Mouse (Mus musculus): ENCODE results near the gene Wdr45b. TPM values are rescaled to one million over a fixed set of nuclear protein-coding genes. Genes with fewer than 3 reads are reported as not detected.
"Not testable (repeated sequence)": the region's sequence is repeated elsewhere in the genome, so short reads cannot be mapped to it uniquely, and the experiment has no call there.

Wdr45b gene
- polyA plus RNA-seq, 1 experiment from 2014 or later, result 98.5 TPM

DNA sequence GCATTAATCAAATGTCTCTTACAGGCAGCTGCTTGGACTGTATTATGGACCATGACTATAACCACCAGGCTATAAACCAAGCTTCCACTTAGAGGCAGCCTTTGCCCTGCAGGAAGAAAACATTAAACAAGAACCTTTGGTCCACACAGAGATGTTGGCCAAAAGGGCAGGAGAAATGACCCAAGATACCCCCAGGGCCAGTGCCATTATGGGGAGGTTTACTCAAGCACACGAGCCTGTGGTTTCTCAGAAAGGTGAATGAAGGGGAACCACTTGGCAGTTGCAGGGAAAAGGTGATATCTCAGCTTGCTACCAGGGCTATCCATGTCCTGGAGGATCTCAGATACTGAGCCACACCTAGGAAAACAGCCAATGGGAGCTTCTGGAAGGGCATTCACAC lies 28.2 kb downstream of the Wdr45b start:
- WGBS, result 69% methylated on average over 1 of the region's 1 CpGs
- peaks cover 57% of the 10 kb centered on the region for H3K36me3 ChIP-seq
- H3K4me1 ChIP-seq, result no peaks in the 10 kb centered on the region
- H3K9ac ChIP-seq, result no peak overlapping the region
- no peak for ATAC-seq (ENCODE audit: borderline replicate concordance, extremely low read depth, low FRiP score, low TSS enrichment)
- no peaks in the 10 kb centered on the region for H3K27me3 ChIP-seq
- H3K4me2 ChIP-seq, result no peak overlapping the region
- no peak overlapping the region for H3K4me3 ChIP-seq
- no peaks in the 10 kb centered on the region; the same call in 1 of the 2 replicates for H3K9me3 ChIP-seq
- H3K27ac ChIP-seq, result no peak overlapping the region

DNA sequence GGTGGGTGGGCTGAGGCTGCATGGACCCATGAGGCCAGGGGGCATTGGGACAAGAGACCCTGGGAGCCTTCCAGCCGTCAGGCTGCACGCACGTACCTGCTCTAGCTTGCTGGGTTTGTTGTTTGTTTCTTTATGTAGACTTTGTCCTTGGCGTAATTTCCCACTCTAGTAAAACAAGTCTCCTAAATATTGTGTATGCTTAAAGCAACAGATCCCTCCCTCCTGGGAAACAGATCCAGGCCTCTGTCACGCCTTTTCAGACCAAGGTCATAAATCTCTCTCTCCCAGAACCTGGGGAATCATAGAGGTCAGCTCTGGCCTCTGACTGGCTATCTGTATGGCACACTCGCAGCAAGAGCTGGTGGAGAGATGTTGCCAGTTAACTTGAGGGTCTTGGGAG lies 46.5 kb downstream of the Wdr45b start:
- H3K4me3 ChIP-seq; ATAC-seq (ENCODE audit: borderline replicate concordance, extremely low read depth, low FRiP score, low TSS enrichment); H3K9ac ChIP-seq; H3K4me2 ChIP-seq; H3K27me3 ChIP-seq; H3K27ac ChIP-seq; H3K4me1 ChIP-seq; H3K9me3 ChIP-seq: not testable (repeated sequence)
- peaks cover 63% of the 10 kb centered on the region for H3K36me3 ChIP-seq
- WGBS, result 86% methylated on average over 6 of the region's 6 CpGs

- Histone ChIP-seq H3K4me1 (no peaks in the 10 kb centered on the region), H3K27ac (no peak overlapping the region), H3K36me3 (peaks cover 73% of the 10 kb centered on the region), H3K4me3 (no peak overlapping the region), H3K27me3 (no peaks in the 10 kb centered on the region), H3K9me3 (0 out of 2 replicates have a peak, but pooled peaks cover 3% of the 10 kb centered on the region), H3K4me2 (no peak overlapping the region), H3K9ac (no peak overlapping the region)
- 96% methylated on average over 8 of the region's 8 CpGs for WGBS
- no peak for ATAC-seq (ENCODE audit: borderline replicate concordance, extremely low read depth, low FRiP score, low TSS enrichment)
Measured at GRCm38 (mm10) chr11:121306608-121307007, 47.6 kb downstream of the Wdr45b start.

- no peak overlapping the region for H3K4me3 ChIP-seq
- H3K36me3 ChIP-seq, result peaks cover 79% of the 10 kb centered on the region
- no peak overlapping the region for H3K4me2 ChIP-seq
- ATAC-seq (ENCODE audit: borderline replicate concordance, extremely low read depth, low FRiP score, low TSS enrichment), result no peak
- H3K9ac ChIP-seq, result no peak overlapping the region
- no peaks in the 10 kb centered on the region for H3K27me3 ChIP-seq
- H3K4me1 ChIP-seq, result no peaks in the 10 kb centered on the region
- WGBS, result 91% methylated on average over 6 of the region's 6 CpGs
- H3K27ac ChIP-seq, result no peak overlapping the region
- H3K9me3 ChIP-seq, result 0 out of 2 replicates have a peak, but pooled peaks cover under 1% of the 10 kb centered on the region
Measured at GRCm38 (mm10) chr11:121305371-121305770, 48.9 kb downstream of the Wdr45b start.

- Histone ChIP-seq H3K36me3 (peaks cover 83% of the 10 kb centered on the region), H3K9me3 (no peaks in the 10 kb centered on the region), H3K27me3 (no peaks in the 10 kb centered on the region), H3K9ac (no peak overlapping the region), H3K4me1 (no peaks in the 10 kb centered on the region), H3K4me2 (no peak overlapping the region), H3K4me3 (no peak overlapping the region), H3K27ac (no peak overlapping the region)
- WGBS, result 90% methylated on average over 9 of the region's 9 CpGs
- no peak for ATAC-seq (ENCODE audit: borderline replicate concordance, extremely low read depth, low FRiP score, low TSS enrichment)
Measured at GRCm38 (mm10) chr11:121300265-121300664, 54.0 kb downstream of the Wdr45b start.

GRCm38 (mm10) chr11:121298493-121298892 lies 55.8 kb downstream of the Wdr45b start:
- H3K4me2 ChIP-seq, result no peak overlapping the region
- no peaks in the 10 kb centered on the region for H3K27me3 ChIP-seq
- no peak overlapping the region for H3K4me3 ChIP-seq
- H3K27ac ChIP-seq, result no peak overlapping the region
- ATAC-seq (ENCODE audit: borderline replicate concordance, extremely low read depth, low FRiP score, low TSS enrichment), result no peak
- H3K9ac ChIP-seq, result no peak overlapping the region
- no peaks in the 10 kb centered on the region for H3K4me1 ChIP-seq
- peaks cover 78% of the 10 kb centered on the region for H3K36me3 ChIP-seq
- H3K9me3 ChIP-seq, result no peaks in the 10 kb centered on the region
- 87% methylated on average over 8 of the region's 8 CpGs for WGBS

DNA sequence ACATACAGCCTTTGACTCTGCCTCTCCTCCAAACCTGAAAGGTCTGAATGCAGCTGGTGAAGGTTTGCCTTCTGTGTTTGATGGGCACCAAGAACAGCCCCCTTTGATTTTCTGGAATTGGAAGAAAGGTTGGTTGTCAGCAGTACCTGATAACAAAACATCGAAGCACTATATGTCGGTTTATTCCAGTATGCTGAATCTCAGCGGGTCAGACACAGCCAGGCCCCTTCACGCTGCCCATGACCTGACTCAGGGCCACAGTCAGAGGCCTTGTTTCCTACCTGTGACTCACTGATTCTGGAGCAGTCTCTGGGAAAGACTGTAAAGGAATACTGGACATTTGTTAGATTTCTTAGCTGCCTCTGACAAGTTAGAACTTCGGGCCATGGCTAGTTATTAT lies 59.5 kb downstream of the Wdr45b start:
- 94% methylated on average over 5 of the region's 5 CpGs for WGBS
- Histone ChIP-seq H3K4me3 (no peak overlapping the region), H3K27ac (no peak overlapping the region), H3K9me3 (no peaks in the 10 kb centered on the region), H3K4me2 (no peak overlapping the region), H3K36me3 (peaks cover 77% of the 10 kb centered on the region), H3K9ac (no peak overlapping the region), H3K4me1 (no peaks in the 10 kb centered on the region), H3K27me3 (no peaks in the 10 kb centered on the region)
- ATAC-seq (ENCODE audit: borderline replicate concordance, extremely low read depth, low FRiP score, low TSS enrichment), result no peak

DNA sequence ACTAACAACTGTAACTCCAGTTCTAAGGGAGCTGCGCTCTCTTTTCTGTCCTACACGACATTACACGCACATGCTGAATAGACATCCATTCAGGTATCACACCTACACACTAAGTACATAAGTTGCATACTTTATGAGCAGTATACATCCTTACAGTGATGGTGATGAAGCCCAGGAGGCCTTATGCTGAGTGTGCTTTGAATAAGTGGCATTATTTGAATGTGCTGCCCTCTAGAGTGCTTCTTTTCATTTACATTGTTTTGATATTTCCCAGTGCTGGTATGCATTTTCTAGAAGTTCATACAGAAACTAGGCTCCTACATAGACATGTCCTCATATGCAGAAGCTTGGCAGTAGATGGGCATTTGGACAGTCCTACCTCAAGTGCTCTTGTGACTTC lies 64.4 kb downstream of the Wdr45b start:
- no peak overlapping the region for H3K9ac ChIP-seq
- no peaks in the 10 kb centered on the region for H3K9me3 ChIP-seq
- ATAC-seq (ENCODE audit: borderline replicate concordance, extremely low read depth, low FRiP score, low TSS enrichment), result no peak
- H3K27me3 ChIP-seq, result no peaks in the 10 kb centered on the region
- H3K27ac ChIP-seq, result no peak overlapping the region
- 88% methylated on average over 3 of the region's 3 CpGs for WGBS
- peaks cover 82% of the 10 kb centered on the region for H3K36me3 ChIP-seq
- H3K4me1 ChIP-seq, result no peaks in the 10 kb centered on the region
- no peak overlapping the region for H3K4me2 ChIP-seq
- H3K4me3 ChIP-seq, result no peak overlapping the region

- Histone ChIP-seq H3K27ac (no peak overlapping the region), H3K4me1 (no peaks in the 10 kb centered on the region), H3K4me3 (no peak overlapping the region), H3K9ac (no peak overlapping the region), H3K4me2 (no peak overlapping the region), H3K27me3 (no peaks in the 10 kb centered on the region), H3K36me3 (peaks cover 27% of the 10 kb centered on the region), H3K9me3 (no peaks in the 10 kb centered on the region)
- WGBS, result 56% methylated on average over 6 of the region's 6 CpGs
- no peak for ATAC-seq (ENCODE audit: borderline replicate concordance, extremely low read depth, low FRiP score, low TSS enrichment)
Measured at GRCm38 (mm10) chr11:121282911-121283310, 71.3 kb downstream of the Wdr45b start.

- Histone ChIP-seq H3K4me2 (no peak overlapping the region), H3K9me3 (no peaks in the 10 kb centered on the region), H3K27me3 (no peaks in the 10 kb centered on the region), H3K4me1 (no peaks in the 10 kb centered on the region), H3K9ac (no peak overlapping the region), H3K27ac (no peak overlapping the region), H3K4me3 (no peak overlapping the region), H3K36me3 (0 out of 2 replicates have a peak, but pooled peaks cover 2% of the 10 kb centered on the region)
- no peak for ATAC-seq (ENCODE audit: borderline replicate concordance, extremely low read depth, low FRiP score, low TSS enrichment)
- WGBS, result 76% methylated on average over 3 of the region's 3 CpGs
Measured at GRCm38 (mm10) chr11:121278011-121278410, 76.2 kb downstream of the Wdr45b start.

DNA sequence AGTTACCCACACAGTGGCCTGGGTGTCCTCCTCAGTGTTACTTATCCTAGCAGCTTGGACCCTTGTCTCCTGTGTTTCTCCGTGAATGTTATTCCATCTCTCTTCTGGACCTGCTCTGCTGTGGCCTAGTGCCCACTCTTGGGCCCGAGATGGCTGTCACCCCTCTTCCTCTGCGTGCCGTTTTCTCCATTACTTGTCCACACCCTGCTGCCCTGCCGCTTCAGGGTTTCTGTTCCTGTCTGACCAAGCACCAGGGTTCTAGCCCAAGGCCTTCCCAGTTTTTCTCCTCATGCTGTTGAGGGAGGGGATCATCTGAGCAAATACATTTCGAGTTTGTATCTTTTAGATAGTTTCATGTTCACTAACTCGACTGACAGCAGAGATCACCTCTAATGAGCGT lies 76.7 kb downstream of the Wdr45b start:
- Histone ChIP-seq H3K9ac (no peak overlapping the region), H3K4me1 (no peaks in the 10 kb centered on the region), H3K27me3 (no peaks in the 10 kb centered on the region), H3K36me3 (0 out of 2 replicates have a peak, but pooled peaks cover 5% of the 10 kb centered on the region), H3K9me3 (no peaks in the 10 kb centered on the region), H3K4me2 (no peak overlapping the region), H3K27ac (no peak overlapping the region), H3K4me3 (no peak overlapping the region)
- ATAC-seq (ENCODE audit: borderline replicate concordance, extremely low read depth, low FRiP score, low TSS enrichment), result no peak
- 86% methylated on average over 8 of the region's 8 CpGs for WGBS

All from lung, embryonic 15.5 days (tissue).